Mouse (Mus musculus): Measurements from ENCODE around the gene Cbx3.

Gene Cbx3

GRCm38 (mm10) chr6:51470311-51471178 lies at the start of gene Cbx3:
Gene Cbx3 (plus strand): TSS chr6:51470360.
- DNase-seq (ENCODE audit: extremely low read depth, low read depth), result peak; percentile 87

DNA sequence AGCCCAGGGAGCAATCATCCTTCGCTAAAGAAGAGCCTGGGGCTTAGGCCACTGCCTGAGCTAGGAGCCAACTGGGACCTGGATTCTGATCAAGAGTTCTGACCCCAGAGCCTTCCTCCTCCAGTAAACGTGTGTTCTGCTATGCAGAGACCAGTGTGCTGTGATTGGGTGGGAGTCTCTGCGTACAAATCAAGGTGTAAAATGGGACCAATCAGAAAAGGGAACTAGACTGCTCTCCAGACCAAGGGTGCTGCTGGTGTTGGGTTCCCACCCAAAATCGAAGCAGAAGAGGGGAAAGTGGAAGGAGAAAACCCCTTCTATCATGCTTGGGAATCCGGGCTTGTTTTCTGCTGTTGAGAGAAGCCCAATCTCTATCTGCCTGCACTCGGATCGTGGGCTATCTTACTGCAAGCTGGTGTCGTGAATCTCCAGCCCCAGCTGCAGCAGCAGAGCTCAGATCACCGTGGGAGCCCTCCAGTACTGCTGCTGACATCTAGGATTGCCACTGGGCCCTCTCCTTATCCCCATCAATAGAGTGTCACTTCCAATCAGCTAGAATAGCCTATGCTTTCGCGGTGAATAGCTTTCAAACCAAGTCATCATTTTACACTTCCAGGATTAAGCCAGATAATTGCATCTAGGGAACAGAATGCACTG lies 46.6 kb upstream of the Cbx3 start:
- no peak for DNase-seq (ENCODE audit: extremely low read depth, low read depth)

DNA sequence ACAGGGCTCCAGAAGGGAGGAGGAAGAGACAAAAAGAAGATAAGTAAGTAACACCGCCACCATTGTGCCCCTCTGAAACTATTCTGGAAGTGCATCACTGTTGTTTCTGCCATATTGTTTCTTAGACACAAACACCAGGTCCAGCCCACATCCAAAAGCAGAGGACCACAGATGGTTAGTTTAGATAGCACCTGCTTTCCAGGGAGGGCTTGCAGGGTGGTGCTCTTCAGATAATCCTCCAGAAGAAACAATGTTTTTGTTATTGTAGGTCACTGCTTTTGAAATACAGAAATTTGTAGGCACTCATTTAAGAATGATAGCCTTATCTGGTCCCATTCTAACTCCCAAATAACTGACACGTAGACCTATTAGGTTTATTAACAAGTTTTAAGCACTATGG lies 45.6 kb upstream of the Cbx3 start:
- no peak for DNase-seq (ENCODE audit: extremely low read depth, low read depth)

DNA sequence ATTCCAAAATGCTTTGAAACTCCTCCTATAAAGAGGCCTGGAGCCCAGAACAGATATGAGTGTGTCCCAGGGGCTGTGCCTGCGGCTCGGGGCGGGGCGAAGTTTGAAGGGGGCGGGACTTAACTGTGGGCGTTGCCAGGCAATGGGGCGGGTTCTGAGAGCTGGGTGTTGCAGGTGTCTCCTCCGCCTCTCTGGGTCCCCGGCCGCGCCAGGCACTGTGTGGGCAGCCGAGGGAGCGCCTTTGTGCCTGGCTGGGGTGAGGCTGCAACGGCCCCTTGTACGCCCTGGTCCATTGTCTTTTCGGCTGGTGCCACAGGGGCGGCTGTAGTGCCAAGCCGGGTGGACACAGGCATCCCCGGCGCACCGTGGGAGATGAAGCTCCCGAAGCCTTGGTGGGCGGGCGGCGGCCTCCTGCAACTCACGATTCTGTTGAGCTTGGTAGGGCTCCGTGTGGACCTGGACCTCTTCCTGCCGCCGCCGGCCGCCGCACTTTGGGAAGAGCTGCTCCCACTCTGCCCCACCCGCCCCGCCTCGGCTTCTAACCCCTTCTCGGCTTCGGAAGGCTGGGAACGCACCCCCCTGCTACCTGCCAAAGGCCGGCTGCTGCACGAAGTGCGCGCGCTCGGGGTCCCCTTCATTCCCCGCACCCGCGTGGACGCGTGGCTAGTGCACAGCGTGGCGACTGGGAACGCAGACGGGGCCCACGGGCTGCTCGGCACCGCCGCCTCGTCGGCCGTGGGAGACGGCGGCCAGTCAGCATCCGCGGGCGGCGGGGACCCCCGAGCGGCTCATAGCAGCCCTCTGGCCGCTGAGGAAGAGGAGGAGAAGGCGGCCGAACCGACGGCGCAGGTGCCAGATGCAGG lies 37.4 kb upstream of the Cbx3 start, which contains the start of gene Nfe2l3:
Nfe2l3 (plus strand) TSS at position 136 of the 863 bp plus-strand sequence.
- DNase-seq (ENCODE audit: extremely low read depth, low read depth), result no peak

GRCm38 (mm10) chr6:51434270-51434669 lies 35.9 kb upstream of the Cbx3 start:
- no peak for DNase-seq (ENCODE audit: extremely low read depth, low read depth)

- DNase-seq (ENCODE audit: extremely low read depth, low read depth), result no peak
Observed at GRCm38 (mm10) chr6:51437665-51438064, 32.5 kb upstream of the Cbx3 start.

DNA sequence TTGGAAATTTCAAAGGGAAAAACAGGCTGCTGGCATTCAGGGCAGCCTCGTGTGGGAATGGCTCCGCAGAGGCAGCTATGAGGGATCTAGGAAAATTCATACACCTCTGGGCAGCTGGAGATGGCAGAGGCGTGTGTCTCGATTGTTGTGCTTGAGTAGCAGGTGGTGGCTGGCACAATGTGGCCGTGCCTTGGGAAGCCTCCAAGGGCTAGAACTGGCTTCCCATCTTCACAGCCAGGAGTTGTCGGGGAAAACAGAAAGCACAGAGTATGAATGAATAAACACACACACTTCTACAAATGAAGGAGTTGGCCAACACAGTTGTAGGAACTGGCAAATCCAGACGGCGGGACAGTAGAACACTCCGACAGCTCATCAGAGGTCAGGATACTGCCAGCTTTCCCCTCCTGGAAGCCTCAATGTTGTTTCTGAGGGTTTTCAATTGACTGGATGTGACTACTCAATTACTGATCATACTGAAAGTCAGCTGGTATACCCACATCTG lies 31.3 kb upstream of the Cbx3 start:
- no peak for DNase-seq (ENCODE audit: extremely low read depth, low read depth)

- no peak for DNase-seq (ENCODE audit: extremely low read depth, low read depth)
Observed at GRCm38 (mm10) chr6:51442191-51442835, 27.8 kb upstream of the Cbx3 start.

GRCm38 (mm10) chr6:51452927-51453503 lies 17.1 kb upstream of the Cbx3 start:
- no peak for DNase-seq (ENCODE audit: extremely low read depth, low read depth)

DNA sequence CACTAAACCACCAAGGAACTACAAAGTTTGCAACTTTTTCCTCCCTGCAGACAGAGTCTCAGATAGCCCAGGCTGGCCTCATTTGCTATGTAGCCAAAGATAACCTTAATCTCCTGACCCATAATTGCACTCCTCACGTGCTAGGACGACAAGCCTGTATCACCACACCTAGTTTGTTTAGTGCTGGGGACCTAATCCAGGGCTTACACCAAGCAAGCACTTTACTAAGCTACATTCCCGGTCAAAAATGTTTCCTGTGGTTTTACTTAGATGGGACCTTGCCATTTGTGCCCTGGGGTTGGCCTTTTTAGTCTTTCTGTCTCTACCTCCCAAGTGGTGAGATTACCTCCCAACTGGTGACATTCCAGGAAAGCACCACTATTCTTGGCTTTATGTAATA lies 15.2 kb upstream of the Cbx3 start:
- no peak for DNase-seq (ENCODE audit: extremely low read depth, low read depth)

GRCm38 (mm10) chr6:51456198-51456597 lies 14.0 kb upstream of the Cbx3 start:
- no peak for DNase-seq (ENCODE audit: extremely low read depth, low read depth)

DNA sequence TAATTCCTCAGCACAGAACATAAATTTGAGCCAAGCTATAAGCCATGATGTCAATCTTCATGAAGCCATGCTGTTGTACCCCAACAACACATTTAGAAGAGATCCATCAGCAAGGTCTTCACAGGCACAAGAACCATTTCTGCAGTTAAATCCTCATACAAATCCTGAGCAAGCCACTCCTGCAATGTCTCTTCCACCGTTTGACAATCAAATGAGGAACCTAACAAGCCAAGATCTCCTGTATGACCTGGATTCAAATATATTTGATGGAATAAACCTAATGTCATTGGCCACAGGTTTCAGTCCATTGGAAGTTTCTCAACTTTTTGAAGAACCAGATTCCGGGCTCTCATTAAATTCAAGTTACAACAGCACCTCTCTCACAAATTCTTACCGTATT lies 12.9 kb upstream of the Cbx3 start:
- DNase-seq (ENCODE audit: extremely low read depth, low read depth), result no peak

GRCm38 (mm10) chr6:51457770-51458387 lies 12.3 kb upstream of the Cbx3 start:
- no peak for DNase-seq (ENCODE audit: extremely low read depth, low read depth)

GRCm38 (mm10) chr6:51458925-51459312 lies 11.2 kb upstream of the Cbx3 start:
- DNase-seq (ENCODE audit: extremely low read depth, low read depth), result no peak

DNA sequence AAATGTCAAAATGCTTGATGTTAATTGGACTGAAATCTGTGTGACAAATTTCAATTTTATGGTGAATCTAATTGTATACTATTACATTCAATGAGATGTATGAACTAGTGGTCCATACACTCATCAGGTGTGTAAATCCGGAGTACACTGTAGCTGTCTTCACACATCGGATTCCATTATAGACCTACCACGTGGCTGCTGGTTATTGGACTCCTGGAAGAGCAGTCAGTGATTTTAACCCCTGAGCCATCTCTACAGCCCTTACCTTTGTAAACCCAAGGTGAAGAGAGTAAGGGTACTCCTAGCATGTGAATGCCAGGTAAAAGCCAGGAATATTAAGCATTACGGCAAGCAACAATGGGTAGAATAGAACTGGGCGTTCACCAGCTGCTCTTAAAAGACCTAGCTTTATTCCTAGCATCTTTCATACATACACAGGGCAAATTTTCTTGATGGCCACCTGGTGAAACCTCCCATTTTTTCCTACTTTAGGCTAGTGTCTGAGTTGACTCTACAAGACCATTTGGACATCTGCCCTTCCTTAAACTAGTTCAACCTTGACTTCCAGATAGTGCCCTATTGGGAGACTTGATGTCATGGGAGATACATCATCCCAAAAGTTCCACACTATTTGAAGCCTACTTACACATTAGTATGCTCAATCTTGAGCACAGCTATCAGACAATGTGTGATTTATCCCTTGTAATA lies 10.7 kb upstream of the Cbx3 start:
- DNase-seq (ENCODE audit: extremely low read depth, low read depth), result no peak

DNA sequence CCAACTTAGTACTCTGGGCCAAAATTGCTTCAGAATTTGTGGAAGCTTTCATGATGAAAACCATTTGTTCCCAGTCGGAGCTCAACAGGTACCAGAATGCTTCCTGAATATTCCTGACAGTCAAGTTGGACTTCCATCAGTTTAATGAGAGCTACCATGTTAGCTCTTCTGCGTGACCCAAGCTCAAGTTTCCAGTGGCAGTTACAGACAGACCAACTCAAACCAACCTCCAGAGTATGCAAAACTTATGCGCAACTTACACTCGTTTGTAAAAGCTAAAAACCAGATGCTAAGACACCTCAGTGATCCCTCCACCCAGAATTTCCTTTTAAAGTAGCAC lies 10.2 kb upstream of the Cbx3 start:
- no peak for DNase-seq (ENCODE audit: extremely low read depth, low read depth)

DNA sequence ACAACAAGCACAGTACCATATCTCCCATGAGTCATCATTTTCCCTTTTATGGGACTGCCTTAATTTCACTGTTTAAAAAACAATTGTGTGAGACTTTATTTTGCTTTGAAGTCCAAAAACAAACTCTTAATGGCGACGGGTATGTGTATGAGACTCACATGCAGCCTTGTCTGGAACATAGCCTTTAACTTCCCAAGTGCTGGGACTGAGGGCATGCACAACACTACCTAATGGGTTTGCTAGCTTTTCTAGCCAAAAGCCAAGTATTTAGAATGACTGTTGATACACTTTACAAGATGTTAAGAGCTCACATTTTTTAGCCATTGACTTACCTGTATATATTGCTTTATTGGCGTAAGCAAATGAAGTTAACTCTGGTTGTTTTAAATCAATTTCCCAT lies 9.8 kb upstream of the Cbx3 start:
- no peak for DNase-seq (ENCODE audit: extremely low read depth, low read depth)

- DNase-seq (ENCODE audit: extremely low read depth, low read depth), result no peak
Observed at GRCm38 (mm10) chr6:51467649-51468048, 2.5 kb upstream of the Cbx3 start.

- DNase-seq (ENCODE audit: extremely low read depth, low read depth), result no peak
Observed at GRCm38 (mm10) chr6:51468891-51469561, 1.1 kb upstream of the Cbx3 start.
